Mouse (Mus musculus) embryonic fibroblast, embryonic 13.5 days (primary cell): ENCODE measurements at regions not wholly inside any gene's neighbourhood (a gene's known extent, or its start where the extent isn't known, plus 50 kb on each side); places are given as distances from the start of the nearest gene placed in this dataset.
"Not testable (repeated sequence)": the region's sequence is repeated elsewhere in the genome, so short reads cannot be mapped to it uniquely, and the experiment has no call there.

Experiments used
- H3K27ac ChIP-seq: 2 replicates; pipeline ENCODE4 v1.5.1; 2012; ENCODE audit warnings: low read length, control low read depth, inconsistent platforms; ENCODE audit not compliant: insufficient read depth
- H3K4me1 ChIP-seq: 2 replicates; pipeline ENCODE4 v1.6.1; 2011; ENCODE audit warnings: low read length; ENCODE audit not compliant: control insufficient read depth, insufficient read depth
- H3K4me3 ChIP-seq: 2 replicates; pipeline ENCODE4 v1.5.1; 2011; ENCODE audit warnings: mild to moderate bottlenecking, control low read depth, low read length; ENCODE audit not compliant: insufficient read depth
- CTCF ChIP-seq: IDR thresholded peaks from 2 replicates; pipeline ENCODE4 v1.5.1; 2011; ENCODE audit warnings: mild to moderate bottlenecking, control low read depth, low read length, moderate library complexity, borderline replicate concordance; ENCODE audit not compliant: insufficient read depth
- POLR2A ChIP-seq: IDR thresholded peaks from 2 replicates; pipeline ENCODE4 v1.6.1; 2011; ENCODE audit warnings: low read depth, mild to moderate bottlenecking, control low read depth, low read length, moderate library complexity

DNA sequence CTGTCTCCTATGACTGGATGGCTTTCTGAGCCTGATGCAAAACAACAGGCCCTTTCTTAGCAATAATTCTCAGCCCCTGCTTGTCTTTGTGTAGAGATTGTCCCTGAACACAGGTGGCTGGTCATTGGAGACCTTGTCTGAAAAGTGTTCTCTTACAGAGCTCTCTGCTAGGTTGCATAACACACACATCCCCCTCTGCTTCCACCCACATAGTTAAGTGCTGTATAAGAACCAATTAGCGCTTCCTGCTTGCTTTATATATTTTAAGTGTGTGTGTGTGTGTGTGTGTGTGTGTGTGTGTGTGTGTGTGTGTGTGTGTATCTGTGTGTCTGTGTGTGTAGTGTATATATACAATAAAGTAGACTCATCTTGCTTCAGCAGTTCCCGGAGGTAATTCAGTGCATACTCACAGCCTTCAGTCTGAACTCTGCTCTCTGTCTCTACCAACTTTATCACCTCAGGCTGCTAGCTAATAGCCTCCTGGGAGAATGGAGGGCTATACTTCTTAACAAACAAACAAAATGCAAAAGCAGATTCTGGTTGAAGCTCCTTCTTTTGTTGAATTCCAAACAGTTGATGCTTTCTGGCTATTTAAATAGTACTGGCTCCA is 468.8 kb upstream of the Cntn5 start:
- TF ChIP-seq POLR2A (no peak), CTCF (no peak)
- H3K4me1 ChIP-seq, result no peaks in the 10 kb centered on the region
- no peak overlapping the region for H3K27ac ChIP-seq
- no peak overlapping the region for H3K4me3 ChIP-seq

DNA sequence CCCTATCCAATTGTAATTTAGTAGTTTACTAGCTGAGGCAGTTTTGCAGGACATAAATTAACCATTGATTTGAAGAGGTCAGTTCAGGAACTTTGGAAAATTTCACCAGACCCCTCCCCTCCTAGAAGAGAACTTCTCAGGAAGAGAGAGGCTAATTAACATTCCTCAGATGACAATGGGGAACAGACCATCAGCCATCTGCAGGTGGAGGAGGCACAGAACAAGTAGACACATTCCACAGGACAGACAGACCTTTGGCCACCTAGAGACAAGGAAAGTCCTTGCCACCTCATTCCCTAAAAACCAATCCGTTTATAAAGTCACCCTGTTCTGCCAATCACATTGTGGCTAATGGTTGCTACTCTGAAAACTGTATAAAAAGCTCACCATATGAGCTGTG is 463.5 kb upstream of the Cntn5 start:
- no peak overlapping the region for H3K4me3 ChIP-seq
- no peak overlapping the region for H3K27ac ChIP-seq
- TF ChIP-seq POLR2A, result no peak
- no peak for TF ChIP-seq CTCF
- H3K4me1 ChIP-seq, result no peaks in the 10 kb centered on the region

DNA sequence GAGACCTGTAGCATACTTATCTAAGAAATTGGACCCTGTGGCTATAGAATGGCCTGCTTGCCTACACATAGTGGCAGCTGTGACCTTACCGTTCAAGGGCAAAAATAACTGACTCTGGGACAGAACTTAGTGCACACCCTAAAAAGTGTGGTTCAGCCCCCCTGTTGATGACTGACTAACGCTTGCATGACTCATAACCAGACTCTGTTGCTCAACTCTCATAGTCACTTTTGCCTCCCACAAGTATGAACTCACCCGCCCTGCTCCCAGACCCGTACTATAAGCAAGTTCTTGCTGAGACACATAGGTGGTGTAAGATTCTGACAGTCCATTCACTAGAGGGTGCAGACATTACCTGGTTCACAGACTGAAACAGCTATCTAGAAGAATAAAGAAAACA is 424.3 kb upstream of the Cntn5 start:
- TF ChIP-seq POLR2A, result no peak
- TF ChIP-seq CTCF, result no peak
- H3K27ac ChIP-seq, result no peak overlapping the region
- no peak overlapping the region for H3K4me3 ChIP-seq
- no peaks in the 10 kb centered on the region for H3K4me1 ChIP-seq

GRCm38 (mm10) chr9:11317221-11317620 is 412.6 kb upstream of the Cntn5 start:
- no peak for TF ChIP-seq CTCF
- no peak for TF ChIP-seq POLR2A
- Histone ChIP-seq H3K4me3 (no peak overlapping the region), H3K4me1 (no peaks in the 10 kb centered on the region), H3K27ac (no peak overlapping the region)

GRCm38 (mm10) chr9:11297116-11297515 is 392.5 kb upstream of the Cntn5 start:
- not testable (repeated sequence) for H3K27ac ChIP-seq, H3K4me3 ChIP-seq, H3K4me1 ChIP-seq

DNA sequence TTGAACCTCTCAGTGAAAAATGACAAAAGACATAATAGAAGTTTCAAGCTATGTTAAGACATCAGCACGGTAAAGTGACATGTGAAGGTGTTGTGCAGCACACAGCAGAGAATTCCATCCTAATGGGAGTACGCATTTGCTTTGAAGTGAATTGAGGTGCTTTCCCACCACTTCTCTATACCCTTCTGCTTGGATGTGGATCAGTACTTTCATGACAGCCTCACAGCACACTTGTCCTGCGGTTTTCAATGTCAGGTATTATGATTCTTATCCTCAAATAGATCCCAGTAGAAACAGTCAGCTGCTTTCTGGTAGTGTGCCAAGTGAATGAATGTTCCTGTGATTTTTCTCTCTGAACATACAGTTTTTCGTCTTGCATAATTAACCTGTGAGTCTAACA is 380.6 kb upstream of the Cntn5 start:
- TF ChIP-seq POLR2A, result no peak
- TF ChIP-seq CTCF, result no peak
- H3K4me3 ChIP-seq, result no peak overlapping the region
- no peak overlapping the region for H3K27ac ChIP-seq
- H3K4me1 ChIP-seq, result no peaks in the 10 kb centered on the region

DNA sequence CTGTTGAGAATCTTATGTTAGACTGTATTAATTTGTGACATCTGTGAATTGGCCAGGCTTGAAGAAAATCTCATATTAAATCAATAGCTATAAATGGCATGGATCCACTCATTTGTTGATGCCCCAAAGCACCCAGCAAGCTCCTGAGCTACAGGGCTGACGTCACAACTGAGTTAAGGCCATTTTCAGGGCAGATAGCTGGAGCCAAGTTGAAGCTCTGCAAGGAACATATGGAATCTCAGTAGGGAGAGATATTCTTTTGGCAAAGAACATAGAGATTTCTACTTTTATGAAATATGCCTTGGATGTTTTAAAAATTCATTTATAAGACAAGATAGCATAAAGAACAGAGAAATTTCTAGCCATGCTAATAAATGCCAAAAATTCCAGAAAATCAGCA is 380.0 kb upstream of the Cntn5 start:
- H3K27ac ChIP-seq, result no peak overlapping the region
- no peak overlapping the region for H3K4me3 ChIP-seq
- TF ChIP-seq CTCF (no peak), POLR2A (no peak)
- no peaks in the 10 kb centered on the region for H3K4me1 ChIP-seq

DNA sequence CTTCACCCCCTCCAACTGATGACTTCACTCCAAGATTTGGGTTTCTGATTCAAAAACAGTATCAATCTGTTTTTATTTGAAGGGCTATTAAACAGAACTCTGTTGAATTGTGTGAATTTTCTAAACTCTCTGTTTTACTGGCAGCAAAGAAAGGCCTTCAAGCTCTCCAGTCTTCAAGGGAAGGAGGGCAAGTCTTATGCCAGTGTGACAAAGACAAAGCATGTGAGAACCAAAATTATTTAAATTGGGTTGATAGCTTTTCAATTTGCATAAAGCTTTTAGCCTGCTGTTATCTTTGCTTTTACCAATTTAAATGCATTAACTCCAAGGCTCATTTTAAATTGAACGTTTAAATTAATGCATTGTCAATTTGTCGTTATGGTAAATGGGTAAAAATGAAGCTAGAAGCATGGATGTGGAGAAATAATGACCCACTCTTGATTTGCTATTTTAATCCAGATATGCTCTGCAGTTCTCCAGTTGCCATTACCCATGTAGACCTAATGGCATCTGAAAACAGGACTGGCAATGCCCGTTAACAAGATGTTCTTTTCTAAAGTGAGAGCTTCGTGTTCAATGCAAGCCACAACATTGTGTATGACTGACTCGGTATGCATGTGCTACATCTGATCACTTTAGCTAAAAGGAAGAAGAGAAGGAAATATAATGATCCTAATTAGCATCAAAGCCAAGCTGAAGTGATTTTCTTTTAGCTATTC is 375.0 kb upstream of the Cntn5 start:
- TF ChIP-seq POLR2A, result no peak
- no peak for TF ChIP-seq CTCF
- Histone ChIP-seq H3K4me3 (no peak overlapping the region), H3K4me1 (no peaks in the 10 kb centered on the region), H3K27ac (no peak overlapping the region)

- H3K4me1 ChIP-seq, result no peaks in the 10 kb centered on the region
- no peak for TF ChIP-seq POLR2A
- TF ChIP-seq CTCF, result no peak
- no peak overlapping the region for H3K27ac ChIP-seq
Observed at GRCm38 (mm10) chr9:11277810-11278209, 373.2 kb upstream of the Cntn5 start.

GRCm38 (mm10) chr9:11276966-11277365 is 372.4 kb upstream of the Cntn5 start:
- TF ChIP-seq CTCF, result no peak
- no peak for TF ChIP-seq POLR2A
- H3K4me3 ChIP-seq, result no peak overlapping the region
- no peaks in the 10 kb centered on the region for H3K4me1 ChIP-seq
- no peak overlapping the region for H3K27ac ChIP-seq

More at GRCm38 (mm10) chr9:11277810-11278209, 373.2 kb upstream of the Cntn5 start:
- H3K4me3 ChIP-seq, result no peak overlapping the region

GRCm38 (mm10) chr9:11256848-11257247 is 352.3 kb upstream of the Cntn5 start:
- no peaks in the 10 kb centered on the region for H3K4me1 ChIP-seq
- no peak overlapping the region for H3K27ac ChIP-seq
- TF ChIP-seq POLR2A (no peak), CTCF (no peak)

GRCm38 (mm10) chr9:11206829-11207228 is 302.3 kb upstream of the Cntn5 start:
- Histone ChIP-seq H3K27ac (no peak overlapping the region), H3K4me3 (no peak overlapping the region), H3K4me1 (no peaks in the 10 kb centered on the region)
- TF ChIP-seq POLR2A (no peak), CTCF (no peak)

More at GRCm38 (mm10) chr9:11256848-11257247, 352.3 kb upstream of the Cntn5 start:
- H3K4me3 ChIP-seq, result no peak overlapping the region
